Mouse (Mus musculus) ovary, adult 18-20 months (tissue): ENCODE results near the gene Prkca.

Source experiments
- DNase-seq: peaks from one replicate; pipeline ENCODE4 v3.0.0; 2022; ENCODE audit warnings: low spot score, mixed read lengths

Prkca gene

GRCm38 (mm10) chr11:108160056-108160455 lies 183.7 kb downstream of the Prkca start:
- DNase-seq: no peak

GRCm38 (mm10) chr11:108158046-108158445 lies 185.7 kb downstream of the Prkca start:
- DNase-seq: no peak

GRCm38 (mm10) chr11:108157074-108157473 lies 186.7 kb downstream of the Prkca start:
- no peak for DNase-seq

- DNase-seq: no peak
Observed at GRCm38 (mm10) chr11:108156107-108156506, 187.6 kb downstream of the Prkca start.

- DNase-seq: no peak
Observed at GRCm38 (mm10) chr11:108155088-108155580, 188.6 kb downstream of the Prkca start.

GRCm38 (mm10) chr11:108153997-108154841 lies 189.5 kb downstream of the Prkca start:
- DNase-seq: no peak

GRCm38 (mm10) chr11:108152591-108152990 lies 191.1 kb downstream of the Prkca start:
- DNase-seq: no peak

- peak; percentile 5 for DNase-seq
Observed at GRCm38 (mm10) chr11:108150410-108150809, 193.3 kb downstream of the Prkca start.

- no peak for DNase-seq
Observed at GRCm38 (mm10) chr11:108149187-108149586, 194.5 kb downstream of the Prkca start.

GRCm38 (mm10) chr11:108148491-108148890 lies 195.2 kb downstream of the Prkca start:
- DNase-seq: no peak

GRCm38 (mm10) chr11:108145752-108146496 lies 197.8 kb downstream of the Prkca start:
- no peak for DNase-seq

- no peak for DNase-seq
Observed at GRCm38 (mm10) chr11:108145128-108145527, 198.6 kb downstream of the Prkca start.

- DNase-seq: no peak
Observed at GRCm38 (mm10) chr11:108143739-108144138, 200.0 kb downstream of the Prkca start.

- no peak for DNase-seq
Observed at GRCm38 (mm10) chr11:108140028-108140427, 203.7 kb downstream of the Prkca start.

GRCm38 (mm10) chr11:108136341-108136740 lies 207.4 kb downstream of the Prkca start:
- DNase-seq: no peak

GRCm38 (mm10) chr11:108135407-108136159 lies 208.1 kb downstream of the Prkca start:
- DNase-seq: no peak

- DNase-seq: no peak
Observed at GRCm38 (mm10) chr11:108128593-108128992, 215.1 kb downstream of the Prkca start.

GRCm38 (mm10) chr11:108127908-108128307 lies 215.8 kb downstream of the Prkca start:
- no peak for DNase-seq

GRCm38 (mm10) chr11:108122486-108122885 lies 221.2 kb downstream of the Prkca start:
- DNase-seq: no peak

GRCm38 (mm10) chr11:108120708-108121107 lies 223.0 kb downstream of the Prkca start:
- no peak for DNase-seq

GRCm38 (mm10) chr11:108119785-108120184 lies 223.9 kb downstream of the Prkca start:
- DNase-seq: no peak

- DNase-seq: no peak
Observed at GRCm38 (mm10) chr11:108118814-108119213, 224.9 kb downstream of the Prkca start.
